In the genomic region with DNA sequence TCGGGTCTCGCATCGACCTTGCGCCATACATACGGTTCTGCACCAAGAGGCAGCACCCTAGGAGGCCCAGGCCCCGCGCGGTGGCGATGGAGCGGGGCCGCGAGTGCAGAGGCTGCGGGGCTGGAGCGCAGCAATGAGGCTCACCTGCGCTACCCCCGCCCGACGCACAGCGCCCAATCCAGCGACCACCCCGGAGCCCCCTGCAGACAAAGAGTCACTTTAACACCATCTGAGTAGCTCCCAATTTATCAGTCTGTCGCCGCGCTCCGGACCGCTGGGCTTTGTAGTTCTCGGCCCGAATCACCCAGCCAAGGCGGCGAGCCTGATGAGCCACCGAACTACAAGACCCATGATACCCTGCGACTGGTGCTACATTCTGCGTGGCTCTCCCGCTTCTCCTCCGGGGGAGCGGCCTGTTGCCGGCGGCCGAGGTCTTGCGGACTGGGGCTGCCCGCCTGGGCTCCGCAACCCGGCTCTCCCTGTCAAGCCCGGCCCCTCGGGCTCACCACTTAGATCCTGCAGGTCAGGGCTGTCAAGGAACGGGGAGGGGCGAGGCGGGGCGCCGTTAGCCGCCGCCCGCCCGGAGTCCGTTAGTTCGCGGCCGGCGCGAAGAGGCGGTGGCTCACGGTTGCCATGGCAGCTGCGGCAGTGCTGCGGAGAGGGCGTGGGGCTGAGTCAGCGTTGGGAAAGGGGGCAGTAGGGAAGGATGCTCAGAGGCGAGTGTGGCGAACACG, we compare ENCODE assay signal across 8 mouse cellular contexts. TPM values are rescaled to one million over a fixed set of nuclear protein-coding genes. Genes with fewer than 3 reads are reported as not detected.
DNase-seq lines count a peak whose midpoint lies in the region; ATAC-seq lines count a peak whose summit lies in the region.

No protein-coding gene starts in this region.

- DNase-seq in adrenal gland, postnatal 10 days = peak; percentile 93
- DNase-seq in embryo, embryonic 9.5 days (ENCODE audit: extremely low spot score) = peak; percentile 95
- DNase-seq in gastrocnemius, postnatal 4 days (ENCODE audit: low spot score in 2 of 2) = peak; percentile 76 to 91
- DNase-seq in left cerebral cortex, postnatal 25 days (ENCODE audit: low spot score in 2 of 2) = peak; percentile 97 to 98
- DNase-seq in mesoderm, embryonic 11.5 days (ENCODE audit: low read depth, low spot score) = peak; percentile 96
- DNase-seq in right cerebral cortex, postnatal 25 days = peak; percentile 94
- DNase-seq in urinary bladder, postnatal 36 days (ENCODE audit: low spot score in 2 of 2) = peak; percentile 90 to 93

- H3K36me3 ChIP-seq in intestine, embryonic 16.5 days (ENCODE audit: control insufficient read depth, insufficient read depth, low read length) = no peaks in the 10 kb centered on the region

- intact Hi-C loops in left cerebral cortex, postnatal 25 days (cut with DNase I) = loop anchor here (2.0 kb wide), 1 partner anchor 38 kb away; no protein-coding TSS in a partner anchor

- no peaks in the 10 kb centered on the region for H3K27me3 ChIP-seq in intestine, embryonic 16.5 days (replicated peaks; ENCODE audit: control insufficient read depth, insufficient read depth, low read length)

- peaks cover 14% of the 10 kb centered on the region for H3K4me1 ChIP-seq in intestine, embryonic 16.5 days (ENCODE audit: control insufficient read depth, insufficient read depth, low read length)

- peak; percentile 98 for ATAC-seq in intestine, embryonic 16.5 days

- H3K4me2 ChIP-seq in intestine, embryonic 16.5 days (ENCODE audit: low read depth, low read length) = peak overlapping the region; percentile 92

- H3K4me3 ChIP-seq in intestine, embryonic 16.5 days (ENCODE audit: low read length) = peak overlapping the region; percentile 92

- H3K27ac ChIP-seq in intestine, embryonic 16.5 days (ENCODE audit: low read length) = peak overlapping the region; percentile 93

- no peaks in the 10 kb centered on the region for H3K9me3 ChIP-seq in intestine, embryonic 16.5 days (ENCODE audit: control insufficient read depth, low read length)

- peak overlapping the region; percentile 92 for H3K9ac ChIP-seq in intestine, embryonic 16.5 days (ENCODE audit: low read depth, low read length)

- WGBS in intestine, embryonic 16.5 days = under 1% methylated on average over 69 of the region's 69 CpGs

RNA-seq across cellular contexts. Expression of a gene that starts 0.6 kb away (rescaled TPM):
- 10 to 100 TPM in 1 of 2 experiments, 1 to 10 TPM in 1; 5.5 to 12.2 TPM for total RNA-seq in adrenal gland, postnatal 10 days (2021)
- total RNA-seq in gastrocnemius, postnatal 4 days (2021) = 10 to 100 TPM; 10.4 to 12.4 TPM
- 6.4 and 6.9 TPM in 2 replicates for polyA plus RNA-seq in intestine, embryonic 16.5 days (2015; fragmentation: Nextera tagmentation; extraction: Ambion mirVana)
- total RNA-seq in left cerebral cortex, postnatal 25 days (2021) = 10 to 100 TPM; 67.0 to 73.5 TPM

Comparison
In these comparisons a context has a peak if more than half of its experiments do, and no peak if none do; other contexts are left out.
1. Peak in every context shown above with its lines: DNase-seq, ATAC-seq, H3K4me3 ChIP-seq and H3K27ac ChIP-seq.
2. RNA of a gene that starts 0.6 kb away (total RNA-seq): 67.0 to 73.5 TPM in left cerebral cortex, postnatal 25 days; 10.4 to 12.4 TPM in gastrocnemius, postnatal 4 days and 5.5 to 12.2 TPM in adrenal gland, postnatal 10 days; every median in the first group is over 4 times any median in the second.